Mouse (Mus musculus) heart, embryonic 13.5 days (tissue): ENCODE measurements around the gene P2ry14. TPM values are rescaled to one million over a fixed set of nuclear protein-coding genes. Genes with fewer than 3 reads are reported as not detected.
"Not testable (repeated sequence)": the region's sequence is repeated elsewhere in the genome, so short reads cannot be mapped to it uniquely, and the experiment has no call there.

ENCODE experiments used
- ATAC-seq: fragments of 200-750 bp; cut with Nextera tagmentation; 2 replicates; pipeline ENCODE4 v1.8.0; 2017; ENCODE audit warnings: moderate TSS enrichment; ENCODE audit not compliant: insufficient number of reproducible peaks, low FRiP score, low TSS enrichment; ENCODE audit errors: extremely low read depth
- H3K27ac ChIP-seq: fragments of 300-500 bp; sonication (generic); replicated peaks from 2 replicates; pipeline ENCODE4 v1.5.1; 2015; ENCODE audit warnings: moderate library complexity, mild to moderate bottlenecking, inconsistent platforms
- H3K27me3 ChIP-seq: fragments of 300-500 bp; sonication (generic); replicated peaks from 2 replicates; pipeline ENCODE4 v1.6.1; 2015; ENCODE audit warnings: mild to moderate bottlenecking, inconsistent platforms
- H3K36me3 ChIP-seq: fragments of 300-500 bp; sonication (generic); 2 replicates; pipeline ENCODE4 v1.6.1; 2015; ENCODE audit warnings: mild to moderate bottlenecking, inconsistent platforms
- H3K4me1 ChIP-seq: fragments of 300-500 bp; sonication (generic); 2 replicates; pipeline ENCODE4 v1.6.1; 2015; ENCODE audit warnings: inconsistent platforms
- H3K4me2 ChIP-seq: fragments of 300-500 bp; sonication (generic); 2 replicates; pipeline ENCODE4 v1.6.1; 2015; ENCODE audit warnings: inconsistent platforms, mild to moderate bottlenecking, moderate library complexity
- H3K4me3 ChIP-seq: fragments of 300-500 bp; sonication (generic); 2 replicates; pipeline ENCODE4 v1.5.1; 2015; ENCODE audit warnings: moderate library complexity, mild to moderate bottlenecking, inconsistent platforms
- H3K9ac ChIP-seq: fragments of 300-500 bp; sonication (generic); 2 replicates; pipeline ENCODE4 v1.6.1; 2015; ENCODE audit warnings: inconsistent platforms, mild to moderate bottlenecking, moderate library complexity
- H3K9me3 ChIP-seq: fragments of 300-500 bp; sonication (generic); 2 replicates; pipeline ENCODE4 v1.6.1; 2016; ENCODE audit warnings: inconsistent platforms
- WGBS: fragments of 180-500 bp; shearing (Covaris S2); methylation state at CpG from one replicate; pipeline ENCODE4 v1.1.7; 2015; ENCODE audit warnings: mixed read lengths; 5-methylcytosine and 5-hydroxymethylcytosine counted together
- polyA plus RNA-seq: library from polyadenylated mRNA; unstranded; fragments of >200 nt; fragmentation: Nextera tagmentation; extraction: Ambion mirVana; gene quantifications from 2 replicates; pipeline ENCODE4 v1.2.1, GENCODE M21; 2015

The P2ry14 gene
- polyA plus RNA-seq, 1 experiment from 2014 or later, result 1.7 TPM

- Histone ChIP-seq H3K9ac (no peak overlapping the region), H3K4me3 (no peak overlapping the region), H3K36me3 (no peaks in the 10 kb centered on the region), H3K9me3 (no peaks in the 10 kb centered on the region), H3K27me3 (no peaks in the 10 kb centered on the region), H3K27ac (no peak overlapping the region), H3K4me1 (peaks cover 35% of the 10 kb centered on the region), H3K4me2 (no peak overlapping the region)
- WGBS, result 72% methylated on average over 20 of the region's 20 CpGs
- ATAC-seq, result no peak
Observed at GRCm38 (mm10) chr3:59128681-59129080, 24.7 kb downstream of the P2ry14 start.

- Histone ChIP-seq H3K27ac (no peak overlapping the region; the same call in 1 of the 2 replicates), H3K27me3 (no peaks in the 10 kb centered on the region), H3K9ac (no peak overlapping the region), H3K9me3 (no peaks in the 10 kb centered on the region), H3K4me3 (no peak overlapping the region), H3K4me2 (no peak overlapping the region), H3K4me1 (peaks cover 33% of the 10 kb centered on the region), H3K36me3 (no peaks in the 10 kb centered on the region)
- ATAC-seq, result no peak
- 52% methylated on average over 7 of the region's 7 CpGs for WGBS
Observed at GRCm38 (mm10) chr3:59125783-59126555, 27.4 kb downstream of the P2ry14 start.

- Histone ChIP-seq H3K9me3 (no peaks in the 10 kb centered on the region), H3K4me1 (peaks cover 26% of the 10 kb centered on the region), H3K4me2 (no peak overlapping the region), H3K27ac (no peak overlapping the region), H3K27me3 (no peaks in the 10 kb centered on the region), H3K4me3 (no peak overlapping the region), H3K9ac (no peak overlapping the region), H3K36me3 (no peaks in the 10 kb centered on the region)
- no peak for ATAC-seq
- WGBS, result 39% methylated on average over 5 of the region's 5 CpGs
Observed at GRCm38 (mm10) chr3:59125022-59125421, 28.4 kb downstream of the P2ry14 start.

- 60% methylated on average over 7 of the region's 7 CpGs for WGBS
Observed at GRCm38 (mm10) chr3:59121780-59122449, 31.5 kb downstream of the P2ry14 start.

GRCm38 (mm10) chr3:59121067-59121730, 32.2 kb downstream of the P2ry14 start:
- H3K36me3 ChIP-seq, result no peaks in the 10 kb centered on the region
- no peak overlapping the region for H3K4me2 ChIP-seq
- H3K27ac ChIP-seq, result no peak overlapping the region
- peaks cover 26% of the 10 kb centered on the region for H3K4me1 ChIP-seq
- H3K9ac ChIP-seq, result 0 out of 2 replicates have a peak overlapping the region, but pooled peaks have one; percentile 12
- no peaks in the 10 kb centered on the region; the same call in 1 of the 2 replicates for H3K27me3 ChIP-seq
- H3K9me3 ChIP-seq, result no peaks in the 10 kb centered on the region
- no peak for ATAC-seq
- no peak overlapping the region for H3K4me3 ChIP-seq
- 38% methylated on average over 7 of the region's 7 CpGs for WGBS

More at GRCm38 (mm10) chr3:59121780-59122449, 31.5 kb downstream of the P2ry14 start:
- Histone ChIP-seq H3K4me1 (peaks cover 26% of the 10 kb centered on the region), H3K4me3 (no peak overlapping the region), H3K36me3 (no peaks in the 10 kb centered on the region), H3K4me2 (no peak overlapping the region), H3K9ac (0 out of 2 replicates have a peak overlapping the region, but pooled peaks have one; percentile 12), H3K9me3 (no peaks in the 10 kb centered on the region), H3K27ac (no peak overlapping the region), H3K27me3 (no peaks in the 10 kb centered on the region; the same call in 1 of the 2 replicates)
- ATAC-seq, result no peak

GRCm38 (mm10) chr3:59113973-59114517, 39.4 kb downstream of the P2ry14 start:
- peaks cover 6% of the 10 kb centered on the region; the same call in 1 of the 2 replicates for H3K36me3 ChIP-seq
- ATAC-seq, result peak; percentile 70; the same call in 1 of the 2 replicates
- H3K4me2 ChIP-seq, result peak overlapping the region; percentile 45
- no peaks in the 10 kb centered on the region for H3K9me3 ChIP-seq
- peaks cover 24% of the 10 kb centered on the region for H3K4me1 ChIP-seq
- H3K27me3 ChIP-seq, result no peaks in the 10 kb centered on the region; the same call in 1 of the 2 replicates
- H3K9ac ChIP-seq, result peak overlapping the region; percentile 34; the same call in 1 of the 2 replicates
- peak overlapping the region; percentile 89 for H3K27ac ChIP-seq
- no peak overlapping the region for H3K4me3 ChIP-seq
- 12% methylated on average over 8 of the region's 8 CpGs for WGBS

GRCm38 (mm10) chr3:59113291-59113690, 40.1 kb downstream of the P2ry14 start:
- H3K36me3 ChIP-seq, H3K27me3 ChIP-seq, H3K4me2 ChIP-seq, H3K4me3 ChIP-seq, H3K9me3 ChIP-seq, ATAC-seq, H3K9ac ChIP-seq: not testable (repeated sequence)
- H3K4me1 ChIP-seq, result peaks cover 24% of the 10 kb centered on the region
- WGBS, result 84% methylated on average over 4 of the region's 4 CpGs
- H3K27ac ChIP-seq, result peak overlapping the region; percentile 89

- 83% methylated on average over 3 of the region's 3 CpGs for WGBS
- no peak overlapping the region for H3K27ac ChIP-seq
- H3K9ac ChIP-seq, result no peak overlapping the region
- no peak overlapping the region for H3K4me3 ChIP-seq
- no peaks in the 10 kb centered on the region for H3K9me3 ChIP-seq
- H3K36me3 ChIP-seq, result peaks cover 6% of the 10 kb centered on the region; the same call in 1 of the 2 replicates
- H3K4me2 ChIP-seq, result no peak overlapping the region
- no peak for ATAC-seq
- H3K4me1 ChIP-seq, result peaks cover 24% of the 10 kb centered on the region
- H3K27me3 ChIP-seq, result no peaks in the 10 kb centered on the region
Observed at GRCm38 (mm10) chr3:59111944-59112343, 41.5 kb downstream of the P2ry14 start.

GRCm38 (mm10) chr3:59109834-59110233, 43.6 kb downstream of the P2ry14 start:
- not testable (repeated sequence) for ATAC-seq, H3K36me3 ChIP-seq, H3K27me3 ChIP-seq, H3K4me2 ChIP-seq, H3K9me3 ChIP-seq, H3K4me3 ChIP-seq, H3K9ac ChIP-seq, H3K27ac ChIP-seq
- 93% methylated on average over 3 of the region's 3 CpGs for WGBS
- H3K4me1 ChIP-seq, result peaks cover 22% of the 10 kb centered on the region

- Histone ChIP-seq H3K9ac (no peak overlapping the region), H3K9me3 (no peaks in the 10 kb centered on the region), H3K27ac (no peak overlapping the region), H3K4me2 (no peak overlapping the region), H3K4me1 (peaks cover 20% of the 10 kb centered on the region), H3K36me3 (no peaks in the 10 kb centered on the region), H3K27me3 (no peaks in the 10 kb centered on the region), H3K4me3 (no peak overlapping the region)
- 87% methylated on average over 4 of the region's 4 CpGs for WGBS
- no peak for ATAC-seq
Observed at GRCm38 (mm10) chr3:59107439-59107838, 46.0 kb downstream of the P2ry14 start.

GRCm38 (mm10) chr3:59104462-59104861, 49.0 kb downstream of the P2ry14 start:
- Histone ChIP-seq H3K9me3 (no peaks in the 10 kb centered on the region), H3K9ac (no peak overlapping the region), H3K4me2 (no peak overlapping the region; the same call in 1 of the 2 replicates), H3K36me3 (no peaks in the 10 kb centered on the region), H3K27ac (peak overlapping the region; percentile 51), H3K4me3 (no peak overlapping the region), H3K4me1 (peaks cover 25% of the 10 kb centered on the region), H3K27me3 (no peaks in the 10 kb centered on the region)
- ATAC-seq, result peak; percentile 61; the same call in 1 of the 2 replicates
- WGBS, result 14% methylated on average over 4 of the region's 4 CpGs
